Mouse (Mus musculus) c-Kit-positive CD71-negative TER-119-negative erythroid progenitor cells, embryonic 14.5 days (primary cell): Measurements from ENCODE around the gene Rbbp5.
"Not testable (repeated sequence)": the region's sequence is repeated elsewhere in the genome, so short reads cannot be mapped to it uniquely, and the experiment has no call there.

Experiments used
- DNase-seq: peaks from one replicate; pipeline ENCODE4 v3.0.0-alpha.2; 2013; ENCODE audit warnings: low read depth

Gene Rbbp5

DNA sequence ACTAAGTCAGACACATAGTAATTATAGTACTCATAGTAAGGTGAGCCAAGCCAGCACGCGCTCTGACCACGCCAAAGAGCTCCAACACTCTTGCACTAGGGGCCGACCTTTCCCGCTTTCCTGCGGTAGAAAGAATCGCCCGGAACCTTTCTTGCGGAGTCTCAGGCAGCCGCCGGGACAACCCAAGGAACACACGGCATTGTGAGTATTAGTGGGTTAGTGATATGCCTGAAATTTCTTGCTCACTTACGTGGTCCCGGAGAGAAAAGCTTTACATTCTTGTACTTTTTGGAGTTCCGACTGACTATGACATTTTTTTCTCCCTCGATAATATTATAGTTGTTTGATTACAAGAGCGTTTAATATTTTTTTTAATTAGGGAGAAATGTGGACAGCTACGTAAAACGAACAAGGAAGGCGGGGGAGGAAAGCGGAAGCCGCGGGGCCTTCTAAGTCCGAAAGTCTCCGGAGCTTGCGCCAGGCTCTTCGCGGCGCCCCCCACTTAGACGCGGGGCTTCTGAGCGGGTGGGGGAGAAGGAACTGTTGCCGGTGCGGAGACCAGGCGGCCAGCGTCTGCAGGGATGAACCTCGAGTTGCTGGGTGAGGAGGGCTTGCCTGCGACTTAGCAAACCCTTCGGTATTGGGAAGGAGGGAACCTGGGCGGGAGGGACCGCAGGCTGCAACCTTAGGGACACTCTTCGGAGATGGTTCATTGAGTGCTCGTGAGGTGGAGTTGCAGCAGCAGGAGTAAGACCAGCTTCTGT, at the start of gene Rbbp5:
Gene Rbbp5, plus strand, starts transcription at position 438 of the 764 bp plus-strand sequence.
- peak; percentile 84 for DNase-seq

DNA sequence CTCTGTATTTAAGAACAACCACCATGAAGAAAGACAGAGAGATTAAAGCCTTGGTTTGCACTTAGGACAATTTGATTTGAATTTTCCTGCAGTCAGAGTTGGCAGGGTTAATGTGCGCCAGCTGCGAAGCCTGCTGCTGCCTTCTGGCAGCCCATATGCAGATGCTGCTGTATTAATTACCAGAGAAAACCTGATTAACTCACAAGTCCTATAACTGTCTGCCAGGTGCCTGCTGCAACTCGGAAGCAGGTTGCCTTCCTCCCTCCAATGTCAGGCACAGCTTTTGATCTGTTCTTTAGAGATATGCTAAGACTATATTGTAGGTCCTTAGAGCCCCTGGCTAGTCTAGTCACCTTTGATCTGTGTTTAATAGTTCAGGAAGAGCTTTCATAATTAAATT, 46.3 kb upstream of the Rbbp5 start:
- DNase-seq = no peak

DNA sequence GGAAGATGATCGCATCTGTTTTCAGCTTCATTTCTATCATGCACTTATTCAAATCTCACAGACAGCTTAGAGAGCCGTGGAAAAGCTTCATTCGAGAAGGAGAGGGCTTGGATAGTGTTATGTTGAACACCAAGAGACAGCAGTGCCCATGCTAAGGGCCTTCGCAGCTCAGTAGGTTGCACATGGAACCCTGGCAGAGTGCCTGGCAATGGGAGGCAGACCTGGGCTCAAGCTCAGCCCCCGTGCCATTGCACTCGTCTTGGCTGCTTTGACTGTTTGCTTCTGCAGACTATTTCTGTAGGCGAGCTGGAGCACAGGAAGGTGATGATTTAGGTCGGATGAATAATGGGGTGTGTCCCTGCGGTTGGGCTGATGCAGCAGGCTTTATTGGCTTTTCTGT, 45.4 kb upstream of the Rbbp5 start:
- no peak for DNase-seq

DNA sequence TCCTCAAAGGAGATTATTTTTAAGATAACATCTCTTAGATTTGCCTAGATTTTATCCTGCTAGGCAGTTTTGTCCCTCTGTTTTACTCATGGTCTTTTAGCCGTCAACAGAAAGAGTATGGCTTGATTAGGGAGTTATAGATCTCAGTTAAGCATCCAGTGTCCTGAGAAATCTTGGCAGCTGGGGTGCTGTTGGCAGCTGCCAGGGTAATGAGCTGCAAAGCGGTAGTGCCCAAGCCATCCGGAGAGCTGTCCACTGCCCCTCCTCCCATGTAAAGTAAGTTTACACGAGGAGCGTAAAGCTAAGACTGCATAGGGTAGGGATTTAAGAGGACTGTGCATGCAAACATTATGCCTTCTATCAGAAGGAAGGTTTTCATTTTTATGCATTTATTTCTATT, 43.8 kb upstream of the Rbbp5 start:
- no peak for DNase-seq

DNA sequence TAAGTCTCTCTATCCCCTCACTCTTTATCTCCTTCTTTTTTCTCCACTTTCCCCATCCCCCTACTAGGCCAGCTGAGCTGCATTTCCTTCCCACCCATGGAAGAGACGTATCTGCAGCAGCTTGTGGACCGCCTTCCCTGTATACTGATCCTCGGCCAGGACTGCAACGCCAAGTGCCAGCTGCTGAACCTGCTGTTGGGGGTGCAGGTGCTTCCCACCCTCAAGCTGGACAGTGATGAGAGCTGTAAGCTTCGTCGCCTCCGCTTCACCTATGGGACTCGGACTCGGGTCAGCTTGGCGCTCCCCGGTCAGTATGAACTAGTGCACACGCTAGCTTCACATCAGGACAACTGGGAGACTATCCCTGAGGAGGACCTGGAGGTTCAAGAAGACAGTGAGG, 43.1 kb upstream of the Rbbp5 start:
- DNase-seq = no peak

DNA sequence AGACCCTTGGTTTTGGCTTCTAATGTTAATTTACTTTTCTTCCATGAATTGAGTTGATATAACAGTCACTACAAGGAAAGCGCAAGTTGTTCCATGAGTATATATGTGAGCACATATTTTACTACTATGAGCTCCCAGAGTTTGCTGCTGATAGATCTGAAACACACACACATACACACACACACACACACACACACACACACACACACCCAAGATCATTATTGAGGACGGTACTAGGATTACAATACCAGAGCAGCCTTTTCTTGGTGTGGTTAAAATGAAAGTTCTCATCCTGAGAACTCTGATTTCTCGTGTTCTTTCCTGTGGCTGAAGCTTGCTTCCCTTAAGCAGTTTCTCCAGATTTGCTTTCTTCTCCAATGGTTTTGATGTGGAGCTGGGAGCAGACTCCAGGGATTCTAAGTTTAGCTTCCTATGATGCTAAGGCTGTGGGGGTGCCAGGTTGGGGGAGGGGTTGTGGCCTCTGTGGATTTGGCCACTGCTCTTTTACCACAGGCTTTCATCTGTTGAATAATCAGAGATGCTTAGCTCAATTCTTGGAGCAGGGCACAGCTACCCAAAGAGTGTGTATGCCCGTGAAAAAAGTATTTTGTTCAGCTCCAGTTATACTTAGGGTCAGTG, 40.7 kb upstream of the Rbbp5 start:
- no peak for DNase-seq

DNA sequence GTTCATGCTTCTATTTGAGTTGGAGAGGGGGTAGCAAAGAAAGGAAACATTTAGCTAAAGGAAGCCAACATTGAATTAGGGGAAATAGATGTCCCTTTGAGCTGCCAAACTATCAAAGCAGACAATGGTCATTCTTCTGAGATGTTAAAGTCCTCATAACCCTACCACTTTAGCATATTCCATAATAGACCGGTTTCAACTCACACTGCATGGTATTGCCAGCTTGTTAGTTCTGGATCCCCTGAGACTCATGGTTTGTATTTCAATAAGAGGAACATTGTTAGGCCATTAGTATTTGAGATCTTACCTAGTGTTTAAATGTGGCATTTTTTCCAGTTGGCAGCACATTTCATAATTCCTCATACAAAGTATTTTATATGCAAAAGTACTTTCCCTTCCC, 40.2 kb upstream of the Rbbp5 start:
- DNase-seq = no peak

DNA sequence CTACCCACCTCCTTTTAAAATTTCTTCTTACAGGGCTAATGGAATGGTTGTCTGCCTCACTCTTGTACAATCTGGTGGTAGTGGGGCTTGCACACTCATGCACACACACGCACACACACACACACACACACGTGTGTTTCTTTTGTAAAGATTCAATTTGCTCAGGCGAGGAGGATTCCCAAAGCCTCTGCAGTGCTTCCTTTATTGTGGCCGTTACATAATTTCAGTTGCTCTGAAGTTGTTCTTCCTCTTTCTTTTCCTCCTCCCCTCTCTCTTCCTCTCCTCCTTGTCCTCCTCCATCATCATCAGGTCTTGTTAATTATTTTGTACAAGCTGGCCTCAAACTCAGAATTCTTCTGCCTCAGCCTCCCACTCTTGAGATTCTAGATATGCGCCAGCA, 39.8 kb upstream of the Rbbp5 start:
- no peak for DNase-seq

DNA sequence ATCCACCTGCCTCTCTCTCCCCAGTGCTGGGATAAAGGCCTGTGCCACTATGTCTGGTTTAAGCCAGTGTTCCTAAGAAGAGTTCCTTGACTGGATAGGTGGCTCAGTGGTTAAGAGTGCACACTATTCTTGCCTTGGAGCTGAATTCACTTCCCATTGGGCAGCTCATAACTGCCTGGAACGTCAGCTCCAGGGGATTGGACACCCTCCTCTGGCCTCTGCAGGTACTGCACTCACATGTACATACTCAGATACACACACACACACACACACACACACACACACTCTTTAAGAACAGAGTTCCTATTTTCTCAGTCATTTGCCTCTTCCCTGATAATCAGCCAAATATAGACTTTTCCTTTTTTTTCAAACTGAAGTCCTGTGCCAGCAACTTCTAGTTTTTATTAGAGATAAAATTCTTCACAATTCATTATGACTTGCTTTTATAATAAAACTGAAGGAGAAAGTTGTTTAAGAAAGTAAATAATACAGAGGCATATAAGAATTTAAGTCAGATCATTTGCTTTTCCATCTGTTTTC, 36.2 kb upstream of the Rbbp5 start:
- no peak for DNase-seq

DNA sequence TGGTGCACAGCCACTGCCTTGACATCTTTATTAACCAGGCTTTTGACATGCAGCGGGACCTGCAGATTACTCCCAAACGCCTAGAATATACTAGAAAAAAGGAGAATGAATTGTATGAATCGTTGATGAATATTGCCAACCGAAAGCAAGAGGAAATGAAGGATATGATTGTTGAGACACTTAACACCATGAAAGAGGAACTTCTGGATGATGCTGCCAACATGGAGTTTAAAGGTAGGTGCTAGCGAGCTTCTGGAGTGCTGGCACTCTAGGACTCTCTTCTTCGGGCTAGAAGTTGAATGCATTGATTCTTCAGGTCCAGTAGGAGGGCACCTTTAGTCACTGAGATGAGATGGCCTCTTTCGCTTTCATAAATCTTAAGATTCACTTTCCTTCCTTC, 27.4 kb upstream of the Rbbp5 start:
- DNase-seq = no peak

DNA sequence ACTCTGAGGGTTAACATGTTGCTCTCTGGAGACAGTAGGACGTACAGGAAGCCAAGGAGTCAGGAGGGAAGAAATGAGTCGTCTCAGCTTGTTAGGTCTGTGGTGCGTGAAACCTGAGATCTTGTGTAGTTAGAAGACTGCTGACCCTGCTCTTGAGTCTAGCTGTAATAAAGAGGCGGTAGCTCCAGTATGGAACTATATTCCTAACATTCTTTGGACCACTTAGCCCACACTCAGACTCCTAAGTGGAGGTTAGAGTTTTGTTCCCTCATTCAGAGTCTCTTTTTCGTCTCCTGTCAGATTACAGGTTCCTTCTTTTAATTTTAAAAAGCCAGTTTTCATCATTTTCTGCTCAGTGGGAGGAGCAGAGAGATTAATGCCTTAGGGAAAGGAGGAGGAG, 12.5 kb upstream of the Rbbp5 start:
- no peak for DNase-seq

DNA sequence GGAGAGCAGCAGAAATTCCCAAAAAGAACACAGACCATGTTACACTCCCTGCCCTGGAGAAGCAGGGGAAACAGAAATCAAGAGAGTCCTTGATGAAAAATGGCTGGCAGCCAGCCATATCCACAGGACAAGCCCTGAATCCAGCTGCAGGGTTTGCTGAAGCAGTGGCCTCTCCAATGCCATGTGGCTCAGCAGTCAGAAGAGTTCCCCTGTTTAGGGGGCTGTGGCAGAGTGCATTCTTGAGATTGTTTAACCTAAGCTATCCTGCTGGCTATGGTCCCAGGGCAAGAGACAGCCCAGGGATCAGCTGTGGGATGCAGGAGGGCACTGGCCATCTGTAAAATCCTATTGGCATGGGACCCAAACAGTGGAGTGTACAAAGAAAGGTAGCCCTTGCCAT, 8.2 kb upstream of the Rbbp5 start:
- DNase-seq = no peak

DNA sequence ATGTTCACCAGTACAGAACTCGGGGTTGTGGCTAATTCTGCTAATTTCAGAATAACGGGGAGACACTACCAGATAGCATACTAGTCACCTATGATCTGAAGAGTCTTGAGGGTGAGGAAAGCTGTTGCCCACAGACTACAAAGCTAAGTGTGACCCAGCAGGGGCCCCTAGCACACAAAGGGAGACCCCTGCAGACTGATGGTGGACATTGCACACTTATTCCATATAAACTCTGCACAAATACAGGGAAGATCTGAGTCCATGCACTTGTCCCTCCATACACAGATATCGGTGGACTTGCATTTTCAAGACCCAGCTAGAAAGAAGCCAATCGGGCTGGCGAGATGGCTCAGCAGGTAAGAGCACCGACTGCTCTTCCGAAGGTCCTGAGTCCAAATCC, 7.6 kb upstream of the Rbbp5 start:
- DNase-seq = no peak

DNA sequence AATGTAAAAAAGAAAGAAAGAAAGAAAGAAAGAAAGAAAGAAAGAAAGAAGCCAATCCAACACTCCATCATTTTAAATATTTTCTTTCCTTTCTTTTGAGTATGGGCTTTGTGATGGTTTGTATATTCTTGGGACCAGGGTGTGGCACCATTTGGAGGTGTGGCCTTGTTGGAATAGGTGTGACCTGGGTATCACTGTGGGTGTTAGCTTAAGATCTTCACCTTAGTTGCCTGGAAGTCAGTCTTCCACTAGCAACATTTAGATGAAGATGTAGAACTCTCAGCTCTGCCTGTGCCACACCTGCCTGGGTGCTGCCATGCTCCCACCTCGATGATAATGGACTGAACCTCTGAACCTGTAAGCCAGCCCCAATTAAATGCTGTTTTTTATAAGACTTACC, 7.1 kb upstream of the Rbbp5 start:
- not testable (repeated sequence) for DNase-seq

DNA sequence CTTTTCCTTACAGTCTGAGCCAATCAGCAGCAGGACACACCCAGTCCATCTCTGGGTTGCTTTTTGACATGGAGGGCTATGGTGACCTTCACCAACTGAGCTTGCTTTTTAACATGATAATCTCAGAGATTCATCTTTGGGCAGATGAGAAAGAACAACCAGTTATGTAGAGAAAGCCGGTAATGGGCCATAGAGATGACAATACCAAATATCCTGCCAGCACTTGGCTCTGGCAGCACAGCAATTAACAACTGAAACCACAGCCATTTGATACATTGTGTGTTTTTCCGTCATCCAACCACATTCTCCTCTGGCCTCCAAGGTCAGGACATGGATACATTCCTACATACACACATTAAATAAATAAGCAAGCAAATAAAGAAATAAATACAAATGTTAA, 6.1 kb upstream of the Rbbp5 start:
- DNase-seq = no peak

DNA sequence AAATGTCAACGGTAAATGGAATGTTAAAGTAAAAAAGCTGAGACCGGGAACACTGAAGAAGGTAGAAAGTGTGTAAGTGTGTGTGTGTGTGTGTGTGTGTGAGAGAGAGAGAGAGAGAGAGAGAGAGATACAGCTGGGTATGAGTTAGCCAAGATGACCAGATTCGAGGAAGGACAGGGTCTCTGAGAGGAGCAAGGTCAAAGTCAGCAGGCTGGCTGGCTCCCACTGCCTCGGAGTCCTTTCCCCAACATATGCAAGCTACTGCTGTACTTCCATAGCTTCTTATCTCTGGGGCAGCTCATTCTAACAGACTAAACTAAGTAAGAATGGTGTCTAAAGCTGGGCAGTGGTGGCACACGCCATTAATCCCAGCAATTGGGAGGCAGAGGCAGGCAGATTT, 5.7 kb upstream of the Rbbp5 start:
- no peak for DNase-seq

DNA sequence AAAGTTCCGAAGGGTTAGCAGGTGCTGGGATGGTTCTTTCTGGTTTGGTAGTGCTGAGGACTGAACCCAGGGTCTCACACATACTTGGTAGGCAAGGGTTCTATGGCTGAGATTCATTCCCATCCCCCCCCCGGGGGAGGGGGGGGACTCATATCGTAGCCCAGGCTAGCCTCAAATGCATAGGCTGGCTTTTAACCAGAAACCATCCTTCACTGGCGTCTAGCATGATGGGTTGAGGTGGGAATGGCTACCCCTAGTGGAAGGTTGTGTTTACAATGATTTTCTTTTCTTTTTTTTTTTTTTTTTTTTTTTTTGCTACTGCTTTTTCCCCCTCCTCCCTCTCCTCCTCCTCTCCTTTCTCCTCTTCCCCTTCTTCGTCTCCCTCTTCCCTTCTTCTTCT, 4.6 kb upstream of the Rbbp5 start:
- DNase-seq = no peak

DNA sequence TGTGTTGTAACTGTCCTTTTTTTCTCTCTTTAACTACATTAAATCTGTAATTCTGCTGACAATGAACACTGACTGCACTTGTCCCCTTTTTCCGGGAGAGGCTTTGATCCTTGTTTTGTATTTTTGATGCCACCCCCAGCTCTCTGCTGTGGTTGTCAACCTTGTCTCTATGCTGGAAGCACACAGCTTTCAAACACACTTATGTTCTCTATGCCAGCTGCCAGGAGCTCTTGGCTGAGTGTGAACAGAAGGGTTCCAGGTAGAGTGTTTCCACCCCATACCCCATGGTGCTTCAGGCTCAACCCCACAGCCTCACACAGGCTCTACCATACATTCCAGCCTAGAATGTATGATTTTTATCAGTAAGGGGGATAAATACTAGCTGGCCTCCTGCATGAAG, 2.7 kb upstream of the Rbbp5 start:
- no peak for DNase-seq

DNA sequence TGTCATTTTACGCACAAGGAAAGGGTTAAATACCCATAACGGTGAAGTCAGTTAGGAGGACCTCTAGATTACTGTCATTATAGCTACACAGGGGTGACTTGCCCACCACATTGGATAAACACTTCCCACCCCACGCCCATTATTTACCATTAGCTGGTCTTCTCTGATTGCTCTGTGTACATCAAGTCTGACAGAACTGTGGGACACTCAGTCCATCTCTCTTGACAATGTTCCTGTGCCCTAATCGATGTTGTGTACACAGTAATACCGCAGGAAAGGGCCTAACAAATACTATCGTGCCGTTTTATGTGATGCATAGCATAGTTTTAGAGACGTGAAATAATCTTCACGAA, 614 bp upstream of the Rbbp5 start:
- no peak for DNase-seq

DNA sequence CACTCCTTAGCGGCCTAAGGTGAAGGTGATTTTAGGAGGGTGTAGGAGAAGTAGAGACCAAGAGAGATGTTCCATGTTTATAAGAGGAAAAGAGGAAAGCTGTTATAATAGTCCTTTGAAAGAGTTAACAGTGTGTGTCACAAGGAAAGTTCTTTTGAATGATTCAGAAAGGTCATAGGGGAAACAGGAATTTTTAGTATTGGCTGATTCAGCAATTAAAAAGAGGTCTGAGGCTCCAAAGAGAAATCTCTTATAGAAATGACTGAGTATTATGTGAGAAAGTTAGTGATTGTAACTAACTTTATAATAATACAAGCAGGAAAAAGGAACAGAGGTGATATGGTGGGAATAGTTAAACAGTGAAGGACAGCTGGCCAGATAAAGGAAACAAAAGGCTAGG, 2.3 kb downstream of the Rbbp5 start:
- no peak for DNase-seq

DNA sequence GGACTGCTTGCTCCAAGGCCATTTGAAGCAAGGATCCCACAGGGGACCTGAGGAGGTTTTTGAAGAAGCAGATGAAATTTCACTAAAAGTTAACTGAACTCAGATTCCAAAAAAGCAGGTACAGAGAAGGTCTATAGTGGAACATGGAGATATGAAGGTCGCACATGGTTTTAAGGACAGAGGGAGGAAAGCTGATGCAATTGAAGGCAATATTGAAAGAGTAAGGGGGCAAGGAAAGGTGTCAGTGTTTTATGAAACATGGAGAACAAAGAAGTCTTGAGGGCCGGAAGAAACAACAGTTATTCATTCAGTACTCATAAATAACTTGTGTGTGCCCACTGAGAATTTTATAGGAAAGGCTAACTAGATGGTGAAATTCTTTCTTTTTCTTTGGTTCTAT, 4.5 kb downstream of the Rbbp5 start:
- no peak for DNase-seq

DNA sequence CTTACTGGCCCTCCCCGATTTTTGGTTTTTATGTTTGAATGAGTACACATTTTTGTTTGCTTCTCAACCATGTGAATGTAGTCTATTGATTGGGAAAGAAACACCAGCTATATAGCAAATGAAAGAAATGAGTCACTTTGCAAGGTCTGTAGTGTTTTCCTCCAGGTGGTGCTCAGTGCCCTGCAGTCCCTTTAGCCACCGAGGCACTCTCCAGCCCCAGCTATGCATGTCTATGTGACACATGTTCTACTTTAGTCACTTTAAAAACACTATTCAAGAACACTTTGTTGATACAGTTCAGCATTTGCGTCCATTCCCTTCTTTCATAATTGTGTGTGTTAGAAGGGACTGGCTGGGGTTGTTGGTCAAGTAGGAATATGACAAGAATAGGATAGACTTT, 6.1 kb downstream of the Rbbp5 start:
- DNase-seq = no peak

DNA sequence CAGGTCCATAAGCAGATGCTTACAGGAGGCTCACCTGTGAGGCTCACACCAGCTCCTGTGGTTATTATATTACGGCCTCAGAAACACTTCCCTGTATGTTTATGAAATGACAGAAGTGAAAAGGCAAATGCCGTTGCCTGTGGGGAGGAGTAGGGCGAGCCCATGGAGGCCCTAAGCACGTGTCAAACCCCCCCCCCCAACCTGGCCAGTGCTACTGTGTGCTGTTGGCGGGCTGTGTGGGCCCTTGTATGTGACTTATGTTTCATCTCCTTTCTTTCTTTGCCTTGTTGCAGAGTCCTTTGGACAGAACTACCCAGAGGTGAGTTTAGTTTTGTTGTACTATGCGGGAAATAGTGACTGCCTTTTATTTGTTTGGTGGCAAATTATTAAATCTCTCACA, 6.6 kb downstream of the Rbbp5 start:
- no peak for DNase-seq

DNA sequence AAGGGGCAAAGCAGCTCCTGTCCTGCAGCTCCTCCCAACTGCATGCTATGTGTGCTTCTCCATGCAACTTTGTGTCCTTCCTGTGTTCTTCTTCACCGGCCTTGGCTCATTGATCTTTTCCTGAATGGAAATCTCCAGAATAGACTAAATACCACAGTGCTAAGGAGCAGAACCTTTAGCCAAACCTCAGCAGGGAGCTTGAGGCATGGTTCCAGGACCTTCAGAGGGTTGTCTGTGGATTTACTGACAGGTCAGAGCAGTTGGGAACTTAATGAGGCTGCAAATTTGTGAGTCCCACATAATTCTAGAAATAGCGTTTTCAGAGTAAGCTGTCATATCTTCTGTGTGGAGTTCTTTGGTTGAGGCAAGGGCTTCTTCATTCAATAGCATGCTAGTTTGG, 23.4 kb downstream of the Rbbp5 start:
- DNase-seq = no peak
